Mouse (Mus musculus): ENCODE measurements around the gene Tango2. TPM values are rescaled to one million over a fixed set of nuclear protein-coding genes. Genes with fewer than 3 reads are reported as not detected.

The Tango2 gene
- total and polyA plus RNA-seq, 2 experiments from 2014 or later = 63.3 to 99.2 TPM

DNA sequence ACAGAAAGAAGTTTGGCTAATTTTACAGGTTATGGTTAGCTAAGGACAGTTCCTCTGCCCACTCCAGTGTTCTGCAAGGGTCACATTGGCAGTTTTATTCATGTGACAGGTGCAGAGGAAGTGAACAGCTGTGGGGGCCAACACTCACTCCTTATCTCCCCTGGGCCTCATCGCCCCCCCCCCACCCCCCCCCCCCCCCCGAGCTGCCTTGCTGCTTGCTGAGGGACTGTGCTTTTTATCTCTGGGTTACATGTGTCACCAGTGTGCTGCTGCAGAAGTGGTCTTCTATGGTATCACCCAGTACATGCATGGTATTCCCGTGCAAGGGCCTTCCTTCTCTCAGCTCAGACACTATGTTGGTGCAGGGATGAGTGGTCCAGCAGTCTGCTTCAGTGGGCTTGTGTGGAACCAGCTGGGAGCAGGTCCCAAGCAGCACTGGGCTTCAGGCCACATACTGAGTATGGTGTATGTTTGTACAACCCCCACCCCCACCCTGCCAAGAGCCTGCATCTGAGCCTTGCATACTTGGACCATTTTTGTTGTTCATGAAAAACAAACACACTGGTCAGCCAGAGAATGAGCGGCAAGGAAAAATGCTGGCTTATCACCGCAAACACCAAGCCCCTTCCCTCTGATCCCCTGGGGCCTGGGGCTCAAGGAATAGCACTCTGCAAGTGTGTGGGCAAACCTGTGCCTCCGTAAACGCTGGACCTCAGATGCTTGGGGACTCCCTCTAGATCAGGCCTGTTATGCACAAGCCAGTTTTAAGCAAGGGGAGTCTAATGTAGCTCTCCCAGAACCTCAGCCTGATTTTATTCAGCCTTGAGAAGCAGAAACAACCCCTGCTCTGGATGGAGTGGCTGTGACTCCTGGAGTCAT is 40.0 kb upstream of the Tango2 start:
- ATAC-seq = no peak; the same call in 1 of the 2 replicates
- H3K9me3 ChIP-seq (ENCODE audit: low read length) = no peaks in the 10 kb centered on the region
- H3K4me2 ChIP-seq (ENCODE audit: low read depth, low read length) = no peak overlapping the region
- H3K9ac ChIP-seq (replicated peaks; ENCODE audit: low read length) = no peak overlapping the region
- WGBS = 29% methylated on average over 7 of the region's 7 CpGs
- no peaks in the 10 kb centered on the region for H3K27me3 ChIP-seq (ENCODE audit: insufficient read depth, low read length)
- no peak for TF ChIP-seq CTCF (IDR thresholded peaks at IDR 0.05; ENCODE audit: low read depth)
- no peak for DNase-seq (ENCODE audit: low spot score)
- no peak overlapping the region for H3K4me3 ChIP-seq (ENCODE audit: low read length)
- peaks cover 25% of the 10 kb centered on the region for H3K4me1 ChIP-seq (ENCODE audit: insufficient read depth, low read length)
- H3K36me3 ChIP-seq (ENCODE audit: insufficient read depth, low read length) = no peaks in the 10 kb centered on the region
- peak overlapping the region; percentile 60; the same call in 1 of the 2 replicates for H3K27ac ChIP-seq

DNA sequence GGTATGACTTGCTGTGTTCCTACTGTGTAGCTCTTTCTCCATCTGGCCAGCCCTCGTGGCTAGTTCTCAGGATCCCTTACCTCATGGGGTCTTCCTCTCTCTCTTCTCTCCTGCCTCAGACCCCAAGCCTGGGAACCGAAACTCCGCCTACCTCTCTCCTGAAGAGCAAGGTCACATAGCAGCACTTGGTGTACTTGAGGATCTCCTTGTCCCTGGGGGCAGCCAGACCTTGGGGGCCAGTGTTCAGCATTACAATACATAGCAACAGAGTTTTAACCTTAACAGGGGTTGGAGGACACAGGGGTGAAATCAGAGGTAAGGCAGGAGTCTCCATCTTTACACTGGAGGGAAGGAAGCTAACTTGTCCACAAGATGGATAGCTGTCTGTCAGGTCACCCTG is 39.1 kb upstream of the Tango2 start:
- peak overlapping the region; percentile 37; the same call in 1 of the 2 replicates for H3K27ac ChIP-seq

DNA sequence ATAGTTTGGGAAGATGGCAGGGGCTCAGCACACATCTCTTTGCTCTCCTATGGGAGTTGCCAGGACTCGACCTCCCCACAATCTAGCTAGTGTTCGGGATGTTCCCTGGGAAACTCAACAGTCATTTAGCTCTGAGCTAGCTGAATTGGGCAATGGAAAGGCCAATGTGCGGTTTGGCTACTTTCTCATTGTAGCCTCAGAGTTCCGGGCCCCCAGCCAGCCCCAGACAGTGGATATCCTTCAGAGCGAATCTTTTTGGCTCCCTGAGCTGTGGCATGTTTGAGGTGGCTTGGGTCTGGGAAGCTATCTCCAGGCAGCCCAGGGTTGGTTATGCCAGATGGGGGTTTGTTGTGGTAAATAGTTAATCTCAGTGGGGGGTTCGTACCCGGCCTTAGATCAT is 38.5 kb upstream of the Tango2 start:
- H3K27ac ChIP-seq = peak overlapping the region; percentile 37; the same call in 1 of the 2 replicates
- 49% methylated on average over 7 of the region's 7 CpGs for WGBS
- DNase-seq (ENCODE audit: low spot score) (peak; percentile 74), ATAC-seq (peak; percentile 28)
- no peaks in the 10 kb centered on the region for H3K27me3 ChIP-seq (ENCODE audit: insufficient read depth, low read length)
- no peaks in the 10 kb centered on the region for H3K9me3 ChIP-seq (ENCODE audit: low read length)
- H3K4me2 ChIP-seq (ENCODE audit: low read depth, low read length) = no peak overlapping the region
- TF ChIP-seq CTCF (IDR thresholded peaks at IDR 0.05; ENCODE audit: low read depth) = no peak
- no peaks in the 10 kb centered on the region for H3K36me3 ChIP-seq (ENCODE audit: insufficient read depth, low read length)
- no peak overlapping the region for H3K4me3 ChIP-seq (ENCODE audit: low read length)
- H3K4me1 ChIP-seq (ENCODE audit: insufficient read depth, low read length) = peaks cover 33% of the 10 kb centered on the region
- H3K9ac ChIP-seq (replicated peaks; ENCODE audit: low read length) = no peak overlapping the region

More for the DNA sequence above, 39.1 kb upstream of the Tango2 start:
- no peak overlapping the region for H3K4me2 ChIP-seq (ENCODE audit: low read depth, low read length)
- ATAC-seq (no peak), DNase-seq (ENCODE audit: low spot score) (no peak)
- no peak overlapping the region for H3K9ac ChIP-seq (replicated peaks; ENCODE audit: low read length)
- H3K36me3 ChIP-seq (ENCODE audit: insufficient read depth, low read length) = no peaks in the 10 kb centered on the region
- H3K4me1 ChIP-seq (ENCODE audit: insufficient read depth, low read length) = peaks cover 28% of the 10 kb centered on the region
- H3K9me3 ChIP-seq (ENCODE audit: low read length) = no peaks in the 10 kb centered on the region
- TF ChIP-seq CTCF (IDR thresholded peaks at IDR 0.05; ENCODE audit: low read depth) = no peak
- H3K4me3 ChIP-seq (ENCODE audit: low read length) = no peak overlapping the region
- WGBS = 51% methylated on average over 3 of the region's 3 CpGs
- no peaks in the 10 kb centered on the region for H3K27me3 ChIP-seq (ENCODE audit: insufficient read depth, low read length)

DNA sequence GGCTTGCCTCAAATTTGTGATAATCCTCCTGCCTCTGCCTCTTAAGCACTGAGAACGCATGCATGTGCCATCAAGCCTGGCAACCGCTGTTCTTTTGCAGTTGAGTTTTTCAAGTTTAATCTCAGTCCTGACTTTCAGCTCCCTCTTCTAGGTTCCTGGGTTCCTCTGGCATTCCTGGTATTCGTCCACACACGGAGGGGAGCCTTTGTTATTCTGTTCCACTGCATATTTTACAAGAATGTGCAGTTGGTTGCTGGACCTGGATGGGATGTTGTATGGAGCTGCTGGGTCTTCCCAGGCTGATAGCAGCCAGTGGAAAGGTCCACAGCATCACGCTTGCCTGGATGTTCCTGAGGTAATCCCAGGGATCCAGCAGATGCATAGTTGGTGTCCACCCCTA is 37.5 kb upstream of the Tango2 start:
- TF ChIP-seq CTCF (IDR thresholded peaks at IDR 0.05; ENCODE audit: low read depth) = no peak
- Histone ChIP-seq H3K4me3 (ENCODE audit: low read length) (no peak overlapping the region), H3K4me1 (ENCODE audit: insufficient read depth, low read length) (peaks cover 42% of the 10 kb centered on the region), H3K4me2 (ENCODE audit: low read depth, low read length) (no peak overlapping the region), H3K9ac (replicated peaks; ENCODE audit: low read length) (no peak overlapping the region), H3K27me3 (ENCODE audit: insufficient read depth, low read length) (no peaks in the 10 kb centered on the region), H3K9me3 (ENCODE audit: low read length) (no peaks in the 10 kb centered on the region), H3K27ac (no peak overlapping the region), H3K36me3 (ENCODE audit: insufficient read depth, low read length) (no peaks in the 10 kb centered on the region)
- no peak for DNase-seq (ENCODE audit: low spot score)
- ATAC-seq = no peak
- 59% methylated on average over 5 of the region's 5 CpGs for WGBS

DNA sequence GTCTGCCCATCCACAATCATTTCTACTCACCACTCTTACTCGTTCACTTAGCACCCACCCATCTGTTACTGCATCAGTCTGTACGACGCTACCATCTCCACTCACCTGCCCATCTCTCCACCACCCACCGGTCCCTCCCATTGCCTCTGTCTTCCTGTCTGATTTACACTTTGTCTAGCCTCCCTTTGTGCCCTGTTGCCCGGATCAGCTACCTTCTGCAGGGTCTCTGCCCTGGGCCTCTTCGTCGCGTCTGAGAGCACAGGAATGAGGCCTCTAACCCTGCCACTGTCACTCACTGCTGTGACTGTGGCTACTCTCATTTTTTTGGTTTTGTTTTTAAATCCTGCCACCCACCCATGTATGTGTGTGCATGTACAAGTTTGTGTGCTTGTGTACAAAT is 36.8 kb upstream of the Tango2 start:
- Histone ChIP-seq H3K9me3 (ENCODE audit: low read length) (no peaks in the 10 kb centered on the region), H3K4me2 (ENCODE audit: low read depth, low read length) (no peak overlapping the region), H3K27me3 (ENCODE audit: insufficient read depth, low read length) (no peaks in the 10 kb centered on the region), H3K4me1 (ENCODE audit: insufficient read depth, low read length) (peaks cover 49% of the 10 kb centered on the region), H3K9ac (replicated peaks; ENCODE audit: low read length) (no peak overlapping the region), H3K36me3 (ENCODE audit: insufficient read depth, low read length) (no peaks in the 10 kb centered on the region), H3K27ac (no peak overlapping the region), H3K4me3 (ENCODE audit: low read length) (no peak overlapping the region)
- WGBS = 58% methylated on average over 8 of the region's 8 CpGs
- TF ChIP-seq CTCF (IDR thresholded peaks at IDR 0.05; ENCODE audit: low read depth) = no peak
- DNase-seq (ENCODE audit: low spot score) (no peak), ATAC-seq (no peak)

DNA sequence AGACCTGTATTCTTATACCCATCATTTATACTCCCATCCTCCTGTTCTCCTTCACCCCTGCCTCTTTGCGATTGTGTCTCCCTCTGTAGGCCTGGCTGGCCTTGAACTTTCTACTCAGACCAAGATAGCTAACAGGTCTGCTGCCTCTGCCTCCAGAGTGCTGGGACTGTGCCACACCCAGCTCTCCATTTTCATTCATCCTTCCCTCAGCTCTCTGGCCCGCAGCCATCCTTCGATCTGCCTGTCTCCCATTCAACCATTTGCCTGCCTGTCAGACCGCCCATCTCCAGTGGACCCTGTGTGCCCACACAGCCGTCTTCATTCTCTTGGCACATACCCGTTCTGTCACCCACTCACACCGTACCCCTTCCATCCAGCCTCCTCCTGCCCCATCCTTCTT is 36.3 kb upstream of the Tango2 start:
- no peaks in the 10 kb centered on the region for H3K9me3 ChIP-seq (ENCODE audit: low read length)
- no peak for ATAC-seq
- H3K27ac ChIP-seq = 0 out of 2 replicates have a peak overlapping the region, but pooled peaks have one; percentile 41
- no peaks in the 10 kb centered on the region for H3K36me3 ChIP-seq (ENCODE audit: insufficient read depth, low read length)
- H3K9ac ChIP-seq (replicated peaks; ENCODE audit: low read length) = no peak overlapping the region
- no peak for DNase-seq (ENCODE audit: low spot score)
- no peak overlapping the region for H3K4me2 ChIP-seq (ENCODE audit: low read depth, low read length)
- peaks cover 51% of the 10 kb centered on the region for H3K4me1 ChIP-seq (ENCODE audit: insufficient read depth, low read length)
- no peak overlapping the region for H3K4me3 ChIP-seq (ENCODE audit: low read length)
- no peaks in the 10 kb centered on the region for H3K27me3 ChIP-seq (ENCODE audit: insufficient read depth, low read length)
- WGBS = 38% methylated on average over 7 of the region's 7 CpGs
- TF ChIP-seq CTCF (IDR thresholded peaks at IDR 0.05; ENCODE audit: low read depth) = no peak

DNA sequence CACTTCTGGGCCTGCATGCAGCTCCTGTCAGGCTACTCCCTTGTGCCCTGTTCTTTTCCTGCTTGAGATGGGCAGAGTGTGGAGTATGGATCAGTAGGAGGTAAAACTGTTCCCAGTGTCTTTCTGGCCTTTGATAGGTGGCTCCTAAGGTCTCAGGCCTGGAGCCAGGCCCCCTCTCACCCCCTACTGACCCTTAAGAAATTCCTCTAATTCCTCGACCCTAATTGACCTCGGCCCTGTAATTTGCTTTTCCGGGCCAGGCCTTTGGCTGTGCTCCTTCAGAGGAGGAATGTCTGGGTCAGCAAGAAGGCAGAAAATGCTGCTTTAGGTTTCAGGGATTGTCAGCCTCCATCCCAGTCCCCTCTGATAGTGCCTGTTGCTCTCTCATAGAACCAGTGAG is 35.9 kb upstream of the Tango2 start:
- Histone ChIP-seq H3K4me1 (ENCODE audit: insufficient read depth, low read length) (peaks cover 47% of the 10 kb centered on the region), H3K27me3 (ENCODE audit: insufficient read depth, low read length) (no peaks in the 10 kb centered on the region), H3K9ac (replicated peaks; ENCODE audit: low read length) (no peak overlapping the region), H3K4me2 (ENCODE audit: low read depth, low read length) (no peak overlapping the region), H3K36me3 (ENCODE audit: insufficient read depth, low read length) (no peaks in the 10 kb centered on the region), H3K9me3 (ENCODE audit: low read length) (no peaks in the 10 kb centered on the region), H3K27ac (0 out of 2 replicates have a peak overlapping the region, but pooled peaks have one; percentile 41), H3K4me3 (ENCODE audit: low read length) (no peak overlapping the region)
- ATAC-seq = no peak
- no peak for DNase-seq (ENCODE audit: low spot score)
- no peak for TF ChIP-seq CTCF (IDR thresholded peaks at IDR 0.05; ENCODE audit: low read depth)
- WGBS = 16% methylated on average over 3 of the region's 3 CpGs
